Mouse (Mus musculus) MEL (cell line): ENCODE measurements at regions not wholly inside any gene's neighbourhood (a gene's known extent, or its start where the extent isn't known, plus 50 kb on each side); places are given as distances from the start of the nearest gene placed in this dataset.

ENCODE experiments used
- CTCF ChIP-seq, 3 experiments: IDR thresholded peaks in 2 of 3; conservative IDR thresholded peaks in 1 of 3; 2 replicates each; pipeline ENCODE4 v1.5.1; 2011 to 2012; ENCODE audit warnings: low read length in 3 of 3, low read depth in 2 of 3, mild to moderate bottlenecking in 2 of 3, improper control_type of control experiment in 1 of 3, inconsistent platforms in 1 of 3, mixed read lengths in 1 of 3, moderate library complexity in 1 of 3; ENCODE audit not compliant: control insufficient read depth in 1 of 3, insufficient read depth in 1 of 3, poor library complexity in 1 of 3, severe bottlenecking in 1 of 3
- E2F4 ChIP-seq: IDR thresholded peaks from 2 replicates; pipeline ENCODE4 v1.6.1; 2011; ENCODE audit warnings: low read depth, low read length, improper control_type of control experiment, borderline replicate concordance
- EP300 ChIP-seq, 2 experiments: IDR thresholded peaks; 2 replicates each; pipeline ENCODE4 v1.6.1; 2011; ENCODE audit warnings: improper control_type of control experiment in 2 of 2, low read length in 2 of 2, low read depth in 1 of 2, mild to moderate bottlenecking in 1 of 2
- GATA1 ChIP-seq: IDR thresholded peaks from 2 replicates; pipeline ENCODE4 v1.6.1; 2011; ENCODE audit warnings: low read depth, low read length, improper control_type of control experiment
- KAT2A ChIP-seq: conservative IDR thresholded peaks from 2 replicates; pipeline ENCODE4 v1.6.1; 2012; ENCODE audit warnings: low read depth, low read length, improper control_type of control experiment, inconsistent platforms
- POLR2AphosphoS2 ChIP-seq: IDR thresholded peaks from 2 replicates; pipeline ENCODE4 v1.6.1; 2011; ENCODE audit warnings: low read length, improper control_type of control experiment
- RCOR1 ChIP-seq: IDR thresholded peaks from 2 replicates; pipeline ENCODE4 v1.6.1; 2012; ENCODE audit warnings: low read depth, mild to moderate bottlenecking, inconsistent platforms, low read length, improper control_type of control experiment
- SIN3A ChIP-seq: IDR thresholded peaks from 2 replicates; pipeline ENCODE4 v1.6.1; 2012; ENCODE audit warnings: low read length, improper control_type of control experiment, inconsistent platforms
- USF1 ChIP-seq: IDR thresholded peaks from 2 replicates; pipeline ENCODE4 v1.6.1; 2014; ENCODE audit warnings: low read depth, mild to moderate bottlenecking, inconsistent platforms, low read length, improper control_type of control experiment, moderate library complexity
- ZNF384 ChIP-seq: IDR thresholded peaks from 2 replicates; pipeline ENCODE4 v1.6.1; 2012; ENCODE audit warnings: low read depth, mild to moderate bottlenecking, inconsistent platforms, low read length, improper control_type of control experiment

GRCm38 (mm10) chr14:76628182-76628892, 71.6 kb upstream of the Serp2 start:
- TF ChIP-seq RCOR1: no peak
- no peak for TF ChIP-seq EP300 (IDR thresholded peaks at IDR 0.05; ENCODE audit: low read depth in 1 of 2, low read length in 2 of 2)
- TF ChIP-seq GATA1: no peak
- no peak for TF ChIP-seq E2F4
- no peak for TF ChIP-seq USF1
- no peak for TF ChIP-seq ZNF384
- TF ChIP-seq KAT2A: no peak
- TF ChIP-seq CTCF (IDR thresholded peaks at IDR 0.05 in 2 of 3, conservative IDR thresholded peaks at IDR 0.05 in 1 of 3; ENCODE audit: control insufficient read depth in 1 of 3, insufficient read depth in 1 of 3, low read depth in 2 of 3, low read length in 3 of 3, poor library complexity in 1 of 3, severe bottlenecking in 1 of 3): no peak
- no peak for TF ChIP-seq POLR2AphosphoS2
- no peak for TF ChIP-seq SIN3A
